Mouse (Mus musculus) MEL (cell line): Measurements from ENCODE around the gene Masp2. TPM values are rescaled to one million over a fixed set of nuclear protein-coding genes. Genes with fewer than 3 reads are reported as not detected.

Experiments used
- polyA plus RNA-seq, 2 experiments: library from polyadenylated mRNA; stranded (reverse) in 1 of 2; unstranded in 1 of 2; fragments of >175 nt in 1 of 2; fragments of >200 nt in 1 of 2; gene quantifications; 2 replicates each; pipeline versions ENCODE4 v1.2.1 to v1.2.4; 2012; ENCODE audit warnings: low replicate concordance in 2 of 2, low read depth in 1 of 2; ENCODE audit not compliant: insufficient read length in 2 of 2, insufficient read depth in 1 of 2, missing spikeins in 1 of 2
- total RNA-seq: library from RNA; depleted of rRNA; stranded (reverse); fragments of 300-350 nt; gene quantifications from 2 replicates; pipeline ENCODE4 v1.2.3, GENCODE M21; 2012; rRNA removed

Masp2 gene
- total and polyA plus RNA-seq, 3 experiments, result 0.38 to 1.4 TPM; not detected in 1

Other genes with a start within 250 kb of the Masp2 start
- 17.1 and 19.4 TPM in 2 replicates for gene Ubiad1, start 157.8 kb upstream of the Masp2 start, total RNA-seq
- 10 to 100 TPM in 1 of 2 experiments, not detected in 1; 24.3 TPM for gene Ubiad1, start 157.8 kb upstream of the Masp2 start, polyA plus RNA-seq
- gene Mtor, start 153.9 kb upstream of the Masp2 start, total RNA-seq, result 23.0 and 23.9 TPM in 2 replicates
- gene Mtor, start 153.9 kb upstream of the Masp2 start, polyA plus RNA-seq, result 10 to 100 TPM in 1 of 2 experiments, not detected in 1; 35.2 TPM
- gene Angptl7, start 102.1 kb upstream of the Masp2 start, total RNA-seq, result not detected in 2 replicates
- gene Angptl7, start 102.1 kb upstream of the Masp2 start, polyA plus RNA-seq, result not detected
- gene Exosc10, start 44.1 kb upstream of the Masp2 start, total RNA-seq, result 57.3 and 71.5 TPM in 2 replicates
- 100 to 1,000 TPM in 1 of 2 experiments, 10 to 100 TPM in 1; 90.5 to 109 TPM for gene Exosc10, start 44.1 kb upstream of the Masp2 start, polyA plus RNA-seq
- 299 and 332 TPM in 2 replicates for gene Srm, start 11.1 kb upstream of the Masp2 start, total RNA-seq
- gene Srm, start 11.1 kb upstream of the Masp2 start, polyA plus RNA-seq, result 100 to 1,000 TPM; 305 to 765 TPM
- 209 and 211 TPM in 2 replicates for gene Tardbp, start 24.5 kb downstream of the Masp2 start, total RNA-seq
- 100 to 1,000 TPM in 1 of 2 experiments, not detected in 1; 455 TPM for gene Tardbp, start 24.5 kb downstream of the Masp2 start, polyA plus RNA-seq
- gene Gm572, start 40.8 kb downstream of the Masp2 start, total RNA-seq, result not detected in 2 replicates
- not detected for gene Gm572, start 40.8 kb downstream of the Masp2 start, polyA plus RNA-seq
- gene Casz1, start 201.9 kb downstream of the Masp2 start, total RNA-seq, result 1.3 and 1.4 TPM in 2 replicates
- 1 to 10 TPM in 1 of 2 experiments, not detected in 1; 3.2 TPM for gene Casz1, start 201.9 kb downstream of the Masp2 start, polyA plus RNA-seq